Mouse (Mus musculus): ENCODE measurements at regions not wholly inside any gene's neighbourhood (a gene's known extent, or its start where the extent isn't known, plus 50 kb on each side); places are given as distances from the start of the nearest gene placed in this dataset.

DNA sequence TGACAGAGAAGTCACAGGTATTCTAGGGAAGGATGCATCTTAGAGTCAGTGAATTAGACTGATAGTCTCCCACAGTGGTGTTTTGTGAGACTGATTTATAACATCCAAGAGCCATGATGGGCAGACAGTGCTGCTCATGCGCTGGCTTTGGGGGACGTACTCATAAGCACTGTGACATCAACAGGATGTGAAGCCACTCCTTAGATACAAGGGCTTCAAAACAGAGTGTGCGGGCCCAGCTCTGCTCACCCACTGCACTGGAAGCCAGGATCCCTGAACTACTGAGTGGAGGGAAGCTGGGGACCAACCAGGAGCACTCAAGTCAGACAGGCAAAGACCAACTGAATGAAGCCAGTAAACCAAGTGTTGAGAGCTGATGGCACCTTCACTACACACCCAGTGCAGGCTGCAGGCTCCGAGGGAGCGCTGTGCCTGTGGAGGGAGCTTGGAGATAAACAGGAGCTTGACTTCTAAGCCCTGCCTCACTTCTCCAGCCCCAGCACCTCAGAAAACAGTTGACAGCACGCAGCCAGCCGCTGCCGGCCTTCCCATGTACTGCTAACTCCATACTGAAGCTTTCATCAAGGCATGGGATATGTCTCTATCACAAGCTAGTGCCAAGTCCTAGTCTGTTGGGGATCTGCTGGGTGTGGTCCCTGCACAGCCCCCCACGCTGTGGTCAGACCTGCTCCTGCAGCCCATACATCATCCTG is 200.0 kb downstream of the Cyp26b1 start:
- DNase-seq (ENCODE audit: extremely low read depth, insufficient read length, low spot score) = no peak

GRCm38 (mm10) chr6:84392752-84393511 is 200.8 kb downstream of the Cyp26b1 start:
- no peak for DNase-seq (ENCODE audit: extremely low read depth, insufficient read length, low spot score)

GRCm38 (mm10) chr6:84391016-84391415 is 202.7 kb downstream of the Cyp26b1 start:
- DNase-seq (ENCODE audit: extremely low read depth, insufficient read length, low spot score) = no peak

DNA sequence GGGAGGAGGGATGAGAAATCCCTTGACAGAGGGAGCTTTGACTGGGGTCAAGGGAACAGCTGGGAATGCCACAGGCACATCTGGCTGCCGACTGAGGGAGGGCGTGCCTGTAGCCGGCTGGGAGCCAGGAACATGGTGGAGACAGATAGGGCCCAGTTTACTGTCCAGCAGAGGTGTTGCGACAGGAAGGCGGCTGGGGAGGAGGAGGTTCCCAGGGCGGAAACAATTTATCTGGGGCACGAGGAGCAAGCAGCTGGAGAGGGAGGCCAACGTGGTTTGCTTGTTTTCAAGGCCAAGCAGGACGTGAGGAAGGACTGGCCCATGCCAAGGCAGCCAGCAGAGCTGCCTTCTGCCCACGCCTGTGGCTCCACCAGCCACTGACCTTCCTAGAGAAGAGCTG is 208.0 kb downstream of the Cyp26b1 start:
- DNase-seq (ENCODE audit: extremely low read depth, insufficient read length, low spot score) = peak; percentile 81

DNA sequence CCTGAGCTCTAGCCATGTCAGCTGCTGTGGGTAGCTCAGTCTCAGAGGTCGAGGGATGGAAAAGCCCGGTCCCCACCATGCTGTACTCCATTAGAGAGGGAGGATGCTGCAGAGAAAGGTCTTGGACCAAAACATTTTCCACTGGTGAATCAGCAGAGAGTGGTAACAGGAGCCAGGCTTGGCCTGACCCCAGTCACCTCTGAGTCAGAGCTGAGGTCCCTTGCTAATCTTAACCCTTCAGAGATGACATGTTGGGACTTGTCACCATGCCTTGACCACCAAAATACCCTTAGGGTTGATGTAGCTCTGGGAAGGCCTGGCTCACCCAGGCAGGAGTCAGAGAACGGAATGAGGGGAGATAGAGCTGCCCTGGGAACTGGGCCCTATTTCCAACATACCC is 210.0 kb downstream of the Cyp26b1 start:
- peak; percentile 65 for DNase-seq (ENCODE audit: extremely low read depth, insufficient read length, low spot score)

- no peak for DNase-seq (ENCODE audit: extremely low read depth, insufficient read length, low spot score)
These were observed 210.6 kb downstream of the Cyp26b1 start for GRCm38 (mm10) chr6:84383141-84383540.

DNA sequence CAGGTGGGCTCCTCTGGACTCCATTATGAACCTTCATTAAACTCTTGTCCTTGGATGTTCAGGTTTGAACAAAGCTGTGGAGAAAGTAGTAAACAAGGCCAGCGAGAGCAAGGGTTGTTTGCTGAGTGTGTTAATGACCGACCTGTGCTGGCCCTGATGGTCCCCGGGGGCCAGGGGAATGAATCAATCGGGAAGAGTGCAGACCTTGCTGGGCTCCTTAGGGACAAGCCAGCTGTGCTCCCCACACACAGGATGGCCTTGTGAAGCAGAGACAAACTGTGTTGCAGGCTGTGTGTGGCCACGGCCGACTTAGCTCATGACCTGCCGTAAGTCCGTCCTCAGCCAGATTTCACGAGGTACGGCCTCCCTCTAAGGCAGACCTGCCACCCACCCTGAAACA is 212.1 kb downstream of the Cyp26b1 start:
- no peak for DNase-seq (ENCODE audit: extremely low read depth, insufficient read length, low spot score)

- DNase-seq (ENCODE audit: extremely low read depth, insufficient read length, low spot score) = peak; percentile 43
These were observed 217.0 kb downstream of the Cyp26b1 start for GRCm38 (mm10) chr6:84376666-84377065.

GRCm38 (mm10) chr6:84375498-84375897 is 218.2 kb downstream of the Cyp26b1 start:
- peak; percentile 22 for DNase-seq (ENCODE audit: extremely low read depth, insufficient read length, low spot score)

GRCm38 (mm10) chr6:84366365-84366764 is 227.3 kb downstream of the Cyp26b1 start:
- no peak for DNase-seq (ENCODE audit: extremely low read depth, insufficient read length, low spot score)

DNA sequence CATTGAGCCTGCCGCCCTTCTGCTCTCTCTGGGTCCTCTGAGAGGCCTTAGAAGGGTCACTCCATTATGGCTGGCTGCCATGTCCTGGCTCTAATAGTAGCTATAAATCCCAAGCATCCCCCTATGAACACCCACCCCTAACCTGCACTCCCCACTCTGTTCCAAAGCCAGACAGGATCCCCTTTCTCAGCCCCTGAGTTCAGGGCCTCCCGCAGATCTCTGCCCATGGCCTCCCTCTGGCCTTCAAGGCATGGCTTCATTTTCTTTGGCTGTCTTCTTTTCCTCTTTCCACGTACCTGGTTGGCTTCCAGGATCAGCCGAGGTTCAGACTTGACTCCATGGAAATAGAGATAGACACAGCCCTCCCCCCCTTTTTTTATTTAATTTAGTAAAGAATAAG is 227.8 kb downstream of the Cyp26b1 start:
- no peak for DNase-seq (ENCODE audit: extremely low read depth, insufficient read length, low spot score)

- no peak for DNase-seq (ENCODE audit: extremely low read depth, insufficient read length, low spot score)
These were observed 228.7 kb downstream of the Cyp26b1 start for GRCm38 (mm10) chr6:84364964-84365363.

- no peak for DNase-seq (ENCODE audit: extremely low read depth, insufficient read length, low spot score)
These were observed 231.4 kb downstream of the Cyp26b1 start for GRCm38 (mm10) chr6:84362331-84362730.

GRCm38 (mm10) chr6:84357911-84358310 is 235.8 kb downstream of the Cyp26b1 start:
- DNase-seq (ENCODE audit: extremely low read depth, insufficient read length, low spot score) = no peak

GRCm38 (mm10) chr6:84353425-84354220 is 240.1 kb downstream of the Cyp26b1 start:
- DNase-seq (ENCODE audit: extremely low read depth, insufficient read length, low spot score) = no peak

GRCm38 (mm10) chr6:84344936-84345335 is 248.8 kb downstream of the Cyp26b1 start:
- no peak for DNase-seq (ENCODE audit: extremely low read depth, insufficient read length, low spot score)

GRCm38 (mm10) chr6:84333666-84334179 is 260.0 kb downstream of the Cyp26b1 start:
- DNase-seq (ENCODE audit: extremely low read depth, insufficient read length, low spot score) = no peak

- DNase-seq (ENCODE audit: extremely low read depth, insufficient read length, low spot score) = no peak
These were observed 264.6 kb downstream of the Cyp26b1 start for GRCm38 (mm10) chr6:84329106-84329505.

DNA sequence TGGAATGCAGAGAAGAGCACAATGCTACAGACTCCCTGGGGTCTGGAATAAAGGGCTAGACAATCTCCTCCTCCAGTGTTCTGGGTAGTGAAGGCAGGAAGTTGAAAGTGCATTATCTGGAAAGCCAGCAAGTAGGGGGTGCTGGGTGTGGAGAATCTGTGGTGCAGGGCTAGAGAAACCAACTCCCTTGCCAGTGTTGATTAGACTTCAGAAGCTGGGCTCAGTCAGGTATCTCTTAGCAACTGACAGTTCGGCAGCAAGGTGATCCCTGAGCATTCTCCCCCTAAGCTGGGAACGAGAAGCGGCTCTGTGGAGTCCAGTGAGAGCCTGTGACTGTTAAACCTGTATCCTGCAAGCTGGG is 265.7 kb downstream of the Cyp26b1 start:
- no peak for DNase-seq (ENCODE audit: extremely low read depth, insufficient read length, low spot score)

- no peak for DNase-seq (ENCODE audit: extremely low read depth, insufficient read length, low spot score)
These were observed 266.2 kb downstream of the Cyp26b1 start for GRCm38 (mm10) chr6:84327306-84328029.

All from 3134 (cell line).